Mouse (Mus musculus) thymus, adult 2 months (tissue): ENCODE results near the gene Asf1b. TPM values are rescaled to one million over a fixed set of nuclear protein-coding genes. Genes with fewer than 3 reads are reported as not detected.

Experiments
- DNase-seq: peaks from one replicate; pipeline ENCODE4 v3.0.0; 2021
- H3K27ac ChIP-seq: fragments of 200-500 bp; 2 replicates; pipeline ENCODE4 v1.5.1; 2012; ENCODE audit warnings: low read length, control low read depth; ENCODE audit not compliant: control insufficient read depth, insufficient read depth
- H3K27me3 ChIP-seq: fragments of 200-500 bp; 2 replicates; pipeline ENCODE4 v1.6.1; 2012; ENCODE audit warnings: mild to moderate bottlenecking, low read length, moderate library complexity, mixed read lengths; ENCODE audit not compliant: control insufficient read depth, insufficient read depth
- H3K36me3 ChIP-seq: fragments of 200-500 bp; 2 replicates; pipeline ENCODE4 v1.6.1; 2012; ENCODE audit warnings: mild to moderate bottlenecking, low read length, moderate library complexity; ENCODE audit not compliant: control insufficient read depth, insufficient read depth
- H3K4me1 ChIP-seq: fragments of 200-500 bp; replicated peaks from 2 replicates; pipeline ENCODE4 v1.6.1; 2012; ENCODE audit warnings: low read length; ENCODE audit not compliant: control insufficient read depth, insufficient read depth
- H3K4me3 ChIP-seq: fragments of 200-500 bp; 2 replicates; pipeline ENCODE4 v1.5.1; 2012; ENCODE audit warnings: mild to moderate bottlenecking, low read length, control low read depth, moderate library complexity; ENCODE audit not compliant: control insufficient read depth, insufficient read depth
- CTCF ChIP-seq: fragments of 200-500 bp; IDR thresholded peaks from 2 replicates; pipeline ENCODE4 v1.5.1; 2012; ENCODE audit warnings: mild to moderate bottlenecking, control low read depth, low read length, moderate library complexity, borderline replicate concordance; ENCODE audit not compliant: control insufficient read depth, poor library complexity, insufficient read depth; ENCODE audit errors: extremely low read depth
- POLR2A ChIP-seq: fragments of 200-500 bp; IDR thresholded peaks from 2 replicates; pipeline ENCODE4 v1.6.1; 2012; ENCODE audit warnings: mild to moderate bottlenecking, low read length, control low read depth, moderate library complexity; ENCODE audit not compliant: control insufficient read depth, poor library complexity, insufficient read depth; ENCODE audit errors: extremely low read depth
- WGBS: fragments of 180-500 bp; shearing (Covaris S2); methylation state at CpG from one replicate; pipeline ENCODE4 v1.1.7; 2018; 5-methylcytosine and 5-hydroxymethylcytosine counted together
- polyA plus RNA-seq: library from polyadenylated mRNA; depleted of rRNA; stranded (reverse); fragments of >200 nt; gene quantifications from 2 replicates; pipeline ENCODE4 v1.2.3, GENCODE M21; 2012

The Asf1b gene
- polyA plus RNA-seq, 1 experiment: 170 TPM

DNA sequence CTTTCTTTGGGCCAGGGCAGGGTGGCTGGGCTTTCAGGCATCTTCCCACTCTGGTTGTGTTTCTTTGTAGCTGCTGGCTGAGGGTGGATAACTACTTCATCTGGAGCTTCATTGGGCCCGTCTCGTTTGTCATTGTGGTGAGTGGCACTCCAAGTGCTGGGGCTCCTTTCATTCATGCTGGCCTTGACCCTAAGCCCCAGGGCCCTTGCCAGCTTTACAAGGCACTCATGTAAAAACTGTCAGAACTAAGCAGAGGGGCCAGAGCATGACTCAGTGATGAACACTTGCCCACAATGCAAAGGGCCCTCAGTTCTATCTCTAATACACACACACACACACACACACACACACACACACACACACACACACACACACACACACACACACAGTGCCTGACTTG is 20.3 kb upstream of the Asf1b start:
- no peak for DNase-seq
- Histone ChIP-seq H3K4me1 (no peaks in the 10 kb centered on the region), H3K27me3 (no peaks in the 10 kb centered on the region), H3K36me3 (peaks cover 34% of the 10 kb centered on the region), H3K4me3 (no peak overlapping the region), H3K27ac (no peak overlapping the region)
- 100% methylated on average over 2 of the region's 2 CpGs for WGBS
- TF ChIP-seq POLR2A (no peak), CTCF (no peak)

DNA sequence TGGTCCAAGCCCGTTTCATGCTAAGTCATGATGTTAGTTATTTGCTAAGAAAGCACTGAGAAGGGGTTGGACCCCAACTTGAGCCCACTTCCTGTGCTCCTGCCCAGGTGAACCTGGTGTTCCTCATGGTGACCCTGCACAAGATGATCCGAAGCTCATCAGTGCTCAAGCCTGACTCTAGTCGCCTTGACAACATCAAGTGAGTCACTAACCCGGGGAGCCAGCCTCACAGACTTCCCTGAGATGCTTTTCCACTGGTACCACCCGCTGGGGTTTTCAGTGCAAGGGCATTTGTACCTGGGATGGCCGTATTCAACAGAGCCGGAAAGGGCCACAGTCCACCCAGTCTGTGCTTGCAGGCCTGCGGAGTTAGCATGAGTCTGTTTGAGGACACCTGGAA is 19.9 kb upstream of the Asf1b start:
- no peak overlapping the region for H3K27ac ChIP-seq
- no peak for DNase-seq
- no peak for TF ChIP-seq CTCF
- TF ChIP-seq POLR2A: no peak
- 97% methylated on average over 8 of the region's 8 CpGs for WGBS
- no peak overlapping the region for H3K4me3 ChIP-seq
- no peaks in the 10 kb centered on the region for H3K27me3 ChIP-seq
- no peaks in the 10 kb centered on the region for H3K4me1 ChIP-seq
- peaks cover 34% of the 10 kb centered on the region for H3K36me3 ChIP-seq

DNA sequence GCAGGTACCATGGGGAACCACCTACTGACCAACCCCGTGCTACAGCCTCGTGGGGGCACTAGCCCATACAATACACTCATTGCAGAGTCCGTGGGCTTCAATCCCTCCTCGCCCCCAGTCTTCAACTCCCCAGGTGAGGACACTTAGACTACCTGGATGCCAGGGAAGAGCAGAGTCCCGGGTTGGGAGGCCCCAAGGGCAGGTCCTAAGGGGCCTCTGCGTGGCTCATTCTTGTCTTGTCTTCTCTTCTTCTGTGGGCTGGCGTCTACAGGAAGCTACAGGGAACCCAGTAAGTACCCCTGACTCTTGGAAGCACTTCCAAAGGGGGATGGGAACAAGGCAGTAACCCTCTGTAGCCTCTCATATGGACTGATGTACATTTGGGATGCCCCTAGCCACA is 17.7 kb upstream of the Asf1b start:
- H3K4me3 ChIP-seq: no peak overlapping the region
- peaks cover 22% of the 10 kb centered on the region for H3K36me3 ChIP-seq
- TF ChIP-seq CTCF (no peak), POLR2A (no peak)
- no peaks in the 10 kb centered on the region for H3K27me3 ChIP-seq
- no peaks in the 10 kb centered on the region for H3K4me1 ChIP-seq
- no peak for DNase-seq
- 96% methylated on average over 7 of the region's 7 CpGs for WGBS
- H3K27ac ChIP-seq: no peak overlapping the region

DNA sequence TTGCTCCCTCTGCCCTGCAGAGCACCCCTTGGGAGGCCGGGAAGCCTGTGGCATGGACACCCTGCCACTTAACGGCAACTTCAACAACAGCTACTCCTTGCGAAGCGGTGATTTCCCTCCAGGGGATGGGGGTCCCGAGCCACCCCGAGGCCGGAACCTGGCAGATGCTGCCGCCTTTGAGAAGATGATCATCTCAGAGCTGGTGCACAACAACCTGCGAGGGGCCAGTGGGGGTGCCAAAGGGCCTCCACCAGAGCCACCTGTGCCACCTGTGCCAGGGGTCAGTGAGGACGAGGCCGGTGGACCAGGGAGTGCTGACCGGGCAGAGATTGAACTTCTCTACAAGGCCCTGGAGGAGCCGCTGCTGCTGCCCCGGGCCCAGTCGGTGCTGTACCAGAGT is 17.0 kb upstream of the Asf1b start:
- H3K4me3 ChIP-seq: no peak overlapping the region
- TF ChIP-seq CTCF (no peak), POLR2A (no peak)
- H3K27me3 ChIP-seq: no peaks in the 10 kb centered on the region
- DNase-seq: no peak
- no peak overlapping the region for H3K27ac ChIP-seq
- H3K36me3 ChIP-seq: peaks cover 15% of the 10 kb centered on the region
- WGBS: 98% methylated on average over 15 of the region's 15 CpGs
- H3K4me1 ChIP-seq: no peaks in the 10 kb centered on the region

DNA sequence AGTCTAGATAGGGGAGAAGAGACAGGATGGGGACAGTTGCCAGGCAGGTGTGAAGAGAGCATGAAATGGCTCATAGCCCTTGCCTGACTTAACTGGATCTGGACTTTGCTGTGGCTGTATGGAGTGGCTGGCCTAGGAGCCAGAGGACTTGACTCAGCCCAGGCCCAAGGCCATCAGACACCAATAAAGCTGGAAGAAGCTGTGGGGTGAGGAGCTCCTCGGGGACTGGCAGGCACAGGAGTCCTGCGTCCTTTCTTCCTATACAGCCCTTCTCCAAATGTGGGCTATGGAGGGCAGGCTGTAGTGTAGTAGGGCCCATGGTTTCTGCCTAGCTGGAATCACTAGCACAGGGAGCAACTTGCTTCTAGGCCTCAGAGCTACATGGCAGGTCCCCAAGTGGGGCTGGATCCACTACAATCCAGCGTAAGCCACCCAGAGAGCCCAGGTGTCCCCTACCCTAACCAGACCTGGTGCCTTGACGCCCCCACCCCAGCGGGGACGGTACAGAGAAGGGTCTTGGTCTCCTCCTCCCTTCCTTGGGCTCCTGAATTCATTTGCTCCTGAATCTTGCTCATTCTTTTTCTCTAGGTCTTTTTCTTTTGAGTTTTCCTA is 14.1 kb upstream of the Asf1b start:
- Histone ChIP-seq H3K36me3 (no peaks in the 10 kb centered on the region), H3K27ac (no peak overlapping the region), H3K4me1 (peaks cover 2% of the 10 kb centered on the region; the same call in 1 of the 2 replicates), H3K4me3 (no peak overlapping the region), H3K27me3 (no peaks in the 10 kb centered on the region)
- DNase-seq: no peak
- TF ChIP-seq POLR2A (no peak), CTCF (no peak)
- WGBS: 87% methylated on average over 6 of the region's 6 CpGs

DNA sequence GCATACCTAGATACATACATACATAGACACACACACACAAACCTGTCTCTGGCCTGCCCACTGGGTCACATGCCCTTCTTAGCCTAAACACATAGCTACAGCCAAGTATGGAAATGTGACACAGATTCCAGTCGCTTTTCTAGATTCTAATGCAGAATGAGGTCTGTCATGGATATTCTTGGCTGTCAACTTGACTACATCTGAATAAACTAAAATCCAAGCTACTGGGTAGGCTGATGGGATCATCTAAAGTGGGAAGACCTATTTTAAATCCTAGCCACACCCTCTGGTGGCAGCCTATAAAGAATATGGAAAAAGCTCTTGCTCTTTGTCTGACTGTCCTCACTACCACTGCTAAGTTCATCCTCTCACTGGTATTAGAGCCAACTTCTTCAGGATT is 12.9 kb upstream of the Asf1b start:
- TF ChIP-seq CTCF (no peak), POLR2A (no peak)
- peaks cover 2% of the 10 kb centered on the region; the same call in 1 of the 2 replicates for H3K4me1 ChIP-seq
- H3K36me3 ChIP-seq: no peaks in the 10 kb centered on the region
- no peak overlapping the region for H3K27ac ChIP-seq
- no peak for DNase-seq
- no peaks in the 10 kb centered on the region for H3K27me3 ChIP-seq
- WGBS: 95% methylated on average over 1 of the region's 1 CpGs
- H3K4me3 ChIP-seq: no peak overlapping the region

DNA sequence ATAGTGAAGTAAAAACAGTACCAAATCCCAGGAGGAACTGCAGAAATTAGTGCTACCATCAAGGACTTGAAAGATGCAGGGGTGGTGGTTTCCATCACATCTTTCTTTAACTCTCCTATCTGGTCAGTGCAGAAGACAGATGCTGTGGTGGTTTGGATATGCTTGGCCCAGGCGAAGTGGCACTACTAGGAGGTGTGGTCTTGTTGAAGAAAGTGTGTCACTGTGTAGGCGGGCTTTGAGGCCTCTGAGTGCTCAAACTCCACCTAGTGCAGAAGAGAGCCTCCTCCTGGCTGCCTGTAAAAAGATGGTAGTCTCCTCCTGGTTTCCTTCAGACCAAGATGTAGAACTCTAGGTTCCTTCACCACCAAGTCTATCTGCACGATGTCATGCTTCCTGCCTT is 9.8 kb upstream of the Asf1b start:
- Histone ChIP-seq H3K27me3 (no peaks in the 10 kb centered on the region), H3K27ac (no peak overlapping the region), H3K4me3 (no peak overlapping the region), H3K36me3 (no peaks in the 10 kb centered on the region), H3K4me1 (peaks cover 2% of the 10 kb centered on the region; the same call in 1 of the 2 replicates)
- no peak for DNase-seq
- 65% methylated on average over 3 of the region's 3 CpGs for WGBS
- no peak for TF ChIP-seq POLR2A
